Mouse (Mus musculus) monocyte, adult 5-6 weeks (primary cell): ENCODE results near the gene Pak3. TPM values are rescaled to one million over a fixed set of nuclear protein-coding genes. Genes with fewer than 3 reads are reported as not detected.

Source experiments
- ATAC-seq: fragments of 153-309, 156-312 bp; replicated peaks from 2 replicates; pipeline ENCODE4 v1.8.0; 2017; ENCODE audit warnings: mild to moderate bottlenecking; ENCODE audit not compliant: low TSS enrichment, insufficient number of reproducible peaks, severe bottlenecking, poor library complexity, low FRiP score
- total RNA-seq: library from RNA; stranded (forward); fragments of 200-1000, 200-491, 200-594 nt; gene quantifications from 3 replicates; pipeline ENCODE4 v1.2.3, GENCODE M21; 2017

Gene Pak3
- total RNA-seq, 1 experiment from 2014 or later: not detected

GRCm38 (mm10) chrX:143654308-143655176 is 136.2 kb downstream of the Pak3 start:
- ATAC-seq: no peak

GRCm38 (mm10) chrX:143655177-143655492 is 136.7 kb downstream of the Pak3 start:
- ATAC-seq: no peak

GRCm38 (mm10) chrX:143664221-143665150 is 146.1 kb downstream of the Pak3 start:
- ATAC-seq: no peak

- no peak for ATAC-seq
Observed at GRCm38 (mm10) chrX:143665771-143666170, 147.4 kb downstream of the Pak3 start.

GRCm38 (mm10) chrX:143666991-143667390 is 148.6 kb downstream of the Pak3 start:
- no peak for ATAC-seq

- no peak for ATAC-seq
Observed at GRCm38 (mm10) chrX:143668242-143668641, 149.9 kb downstream of the Pak3 start.

- ATAC-seq: no peak
Observed at GRCm38 (mm10) chrX:143678566-143678965, 160.2 kb downstream of the Pak3 start.

- no peak for ATAC-seq
Observed at GRCm38 (mm10) chrX:143722250-143722649, 203.9 kb downstream of the Pak3 start.

- no peak for ATAC-seq
Observed at GRCm38 (mm10) chrX:143725411-143725810, 207.0 kb downstream of the Pak3 start.

- no peak for ATAC-seq
Observed at GRCm38 (mm10) chrX:143736035-143736434, 217.6 kb downstream of the Pak3 start.

- no peak for ATAC-seq
Observed at GRCm38 (mm10) chrX:143739171-143739570, 220.8 kb downstream of the Pak3 start.

GRCm38 (mm10) chrX:143762556-143762955 is 244.2 kb downstream of the Pak3 start:
- no peak for ATAC-seq

GRCm38 (mm10) chrX:143815948-143816347 is 297.6 kb downstream of the Pak3 start:
- ATAC-seq: no peak

GRCm38 (mm10) chrX:143818961-143819360 is 300.6 kb downstream of the Pak3 start:
- no peak for ATAC-seq

- ATAC-seq: no peak
Observed at GRCm38 (mm10) chrX:143826521-143826920, 308.1 kb downstream of the Pak3 start.

- no peak for ATAC-seq
Observed at GRCm38 (mm10) chrX:143827212-143827611, 308.8 kb downstream of the Pak3 start, which contains the start of gene Capn6. Gene Capn6, minus strand, starts transcription at chrX:143827414.

- ATAC-seq: no peak
Observed at GRCm38 (mm10) chrX:143846637-143847036, 328.2 kb downstream of the Pak3 start.
